Mouse (Mus musculus) cerebellum, postnatal 25 days (tissue): ENCODE results near the gene Dcps.

Experiments
- DNase-seq, 2 experiments: peaks; one replicate each; pipeline ENCODE4 v3.0.0; 2021; ENCODE audit warnings: mixed read lengths in 2 of 2

Dcps gene

GRCm38 (mm10) chr9:35175251-35176123 is at the start of gene Dcps:
Gene Dcps, minus strand, starts transcription at chr9:35176061.
- peak; percentile 95 to 97 for DNase-seq

DNA sequence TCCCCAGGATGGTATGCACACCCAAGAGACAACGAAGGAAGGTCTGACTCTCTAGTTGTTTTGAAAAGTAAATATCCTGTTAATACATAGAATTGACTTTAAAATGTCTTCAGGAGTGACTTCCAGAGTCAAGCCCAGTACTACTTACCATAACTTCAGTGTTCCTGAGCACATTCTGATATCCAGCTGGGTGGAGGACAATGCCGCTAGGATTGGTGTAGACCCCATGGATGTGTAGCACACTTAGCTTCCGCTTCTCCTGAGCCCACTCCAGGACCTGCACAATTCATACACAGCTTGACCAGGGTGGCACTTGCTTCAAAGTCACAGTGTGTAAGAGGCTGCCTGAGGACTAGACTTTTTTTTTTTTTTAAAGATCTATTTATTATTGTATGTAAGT is 47.6 kb upstream of the Dcps start:
- DNase-seq = no peak

DNA sequence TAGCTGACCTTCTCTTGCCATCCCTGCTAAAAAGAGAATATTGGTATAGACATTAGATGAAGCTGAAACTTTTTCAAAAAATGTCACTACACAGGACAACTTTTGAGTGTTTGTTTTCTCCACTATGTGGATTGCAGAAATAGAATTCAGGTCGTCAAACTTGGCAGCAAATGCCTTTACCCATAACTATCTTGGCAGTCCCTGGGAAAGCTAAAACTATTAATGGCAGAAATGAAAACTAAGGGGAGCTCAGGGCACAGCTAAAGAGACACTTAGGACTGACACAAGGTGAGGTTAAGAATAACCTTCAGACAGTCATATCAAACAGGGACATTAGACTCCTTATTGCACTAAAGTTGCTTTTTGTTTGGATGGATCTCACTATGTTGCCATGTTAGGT is 42.1 kb upstream of the Dcps start:
- DNase-seq = no peak

DNA sequence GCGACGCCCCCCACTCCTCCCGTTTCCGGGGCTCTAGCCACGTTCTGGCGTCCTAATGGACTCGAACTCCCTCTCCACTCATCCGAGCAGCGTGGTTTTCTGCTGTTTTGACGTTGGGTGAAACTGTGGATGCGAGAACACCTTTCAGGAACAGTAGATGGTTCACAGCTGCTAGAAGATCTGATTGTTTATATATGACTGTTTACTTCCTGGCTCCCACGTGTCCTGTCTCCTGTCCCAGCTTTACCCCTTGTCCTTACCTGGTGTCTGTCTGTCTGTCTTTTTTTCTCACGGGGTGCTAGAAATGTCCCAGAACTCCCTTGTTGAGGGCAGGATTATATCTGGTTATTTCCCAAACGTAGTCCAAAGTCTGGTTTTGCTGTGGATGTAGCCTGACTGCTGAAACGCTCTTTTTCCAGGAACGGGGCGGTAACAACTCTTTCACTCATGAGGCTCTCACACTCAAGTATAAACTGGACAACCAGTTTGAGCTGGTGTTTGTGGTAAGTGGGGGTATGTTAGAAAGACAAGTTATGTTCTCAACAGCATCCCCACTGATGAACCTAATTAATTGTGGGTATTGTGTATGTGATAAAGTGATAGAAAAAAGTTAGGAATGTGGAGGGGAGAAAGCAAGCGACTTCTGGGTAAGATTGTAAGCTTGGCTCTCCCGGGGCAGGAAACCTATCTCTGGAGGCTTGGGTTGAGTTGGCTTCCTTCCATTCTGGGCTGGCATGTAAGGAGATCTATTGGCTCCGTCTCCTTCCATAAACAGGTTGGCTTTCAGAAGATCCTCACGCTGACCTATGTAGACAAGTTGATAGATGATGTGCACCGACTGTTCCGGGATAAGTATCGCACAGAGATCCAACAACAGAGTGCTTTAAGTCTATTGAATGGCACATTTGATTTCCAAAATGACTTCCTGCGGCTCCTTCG is 36.0 kb upstream of the Dcps start:
- peak in 1 of 2 experiments; percentile 28 for DNase-seq

- DNase-seq = peak; percentile 98 to 99
These were observed 34.9 kb upstream of the Dcps start, which contains the start of gene Foxred1 for GRCm38 (mm10) chr9:35210542-35211474. Gene Foxred1, minus strand, starts transcription at chr9:35211055.

DNA sequence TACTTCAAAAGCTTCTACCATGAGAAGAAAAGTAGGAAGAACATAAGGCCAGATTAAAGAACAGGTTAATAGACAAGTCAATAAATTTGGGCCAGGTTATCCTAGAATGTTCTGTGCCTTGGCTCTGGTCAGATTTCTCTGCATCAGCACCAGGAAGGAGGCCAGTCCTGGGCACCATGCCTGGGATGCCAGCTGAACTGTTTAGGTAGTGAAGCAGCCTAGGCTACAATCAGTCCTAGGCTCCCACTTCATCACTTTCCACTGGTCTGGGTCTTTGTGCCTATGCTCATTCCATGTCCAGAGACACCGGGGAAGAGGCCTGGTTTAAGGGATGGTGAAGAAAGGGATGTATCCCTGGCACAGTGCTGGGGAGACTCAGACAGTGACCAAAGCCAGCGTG is 28.6 kb upstream of the Dcps start:
- DNase-seq = peak; percentile 22 to 58

- DNase-seq = no peak
These were observed 27.7 kb upstream of the Dcps start for GRCm38 (mm10) chr9:35203536-35203935.

- DNase-seq = no peak
These were observed 24.7 kb upstream of the Dcps start for GRCm38 (mm10) chr9:35200529-35201060.

DNA sequence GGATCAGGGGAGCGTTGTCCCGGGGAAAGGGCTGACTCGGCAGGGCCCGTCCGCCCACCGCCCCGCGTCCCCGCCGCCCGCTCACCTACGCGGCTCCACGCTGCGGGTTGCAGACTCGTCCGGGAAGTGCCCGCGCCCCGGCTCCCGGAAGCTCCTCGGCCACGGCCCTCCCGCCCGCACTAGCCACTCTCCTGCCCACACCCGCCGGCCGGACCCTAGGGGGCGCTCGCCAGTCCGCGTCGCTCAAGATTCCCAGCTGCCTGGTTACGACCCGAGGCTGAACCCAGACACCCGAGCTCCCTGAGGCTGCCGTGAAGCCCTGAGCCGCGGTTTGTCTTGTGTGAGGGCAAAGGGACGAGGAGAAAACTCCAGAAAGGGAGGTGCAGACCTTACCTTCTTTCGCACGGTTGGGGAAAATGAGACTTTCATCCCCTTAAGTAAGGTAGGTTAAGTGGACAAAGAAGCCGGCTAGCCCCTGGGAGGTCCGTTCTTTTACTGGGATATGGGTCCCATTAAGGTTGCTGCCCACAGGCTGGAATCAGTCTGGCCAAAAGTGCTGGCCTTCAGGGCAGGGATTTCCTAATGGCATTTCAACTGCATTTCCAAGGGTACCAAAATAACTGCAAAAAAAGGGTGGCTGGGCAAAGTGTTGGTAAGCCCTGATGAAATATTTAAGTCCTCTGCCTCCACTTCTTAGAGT is 24.1 kb upstream of the Dcps start, which contains the start of the genes Srpr and Tirap:
Gene Srpr (plus strand): TSS at position 404 of the 700 bp plus-strand sequence.
Gene Tirap (minus strand): TSS at position 520 of the 700 bp plus-strand sequence.
- DNase-seq = peak; percentile 92 to 95

DNA sequence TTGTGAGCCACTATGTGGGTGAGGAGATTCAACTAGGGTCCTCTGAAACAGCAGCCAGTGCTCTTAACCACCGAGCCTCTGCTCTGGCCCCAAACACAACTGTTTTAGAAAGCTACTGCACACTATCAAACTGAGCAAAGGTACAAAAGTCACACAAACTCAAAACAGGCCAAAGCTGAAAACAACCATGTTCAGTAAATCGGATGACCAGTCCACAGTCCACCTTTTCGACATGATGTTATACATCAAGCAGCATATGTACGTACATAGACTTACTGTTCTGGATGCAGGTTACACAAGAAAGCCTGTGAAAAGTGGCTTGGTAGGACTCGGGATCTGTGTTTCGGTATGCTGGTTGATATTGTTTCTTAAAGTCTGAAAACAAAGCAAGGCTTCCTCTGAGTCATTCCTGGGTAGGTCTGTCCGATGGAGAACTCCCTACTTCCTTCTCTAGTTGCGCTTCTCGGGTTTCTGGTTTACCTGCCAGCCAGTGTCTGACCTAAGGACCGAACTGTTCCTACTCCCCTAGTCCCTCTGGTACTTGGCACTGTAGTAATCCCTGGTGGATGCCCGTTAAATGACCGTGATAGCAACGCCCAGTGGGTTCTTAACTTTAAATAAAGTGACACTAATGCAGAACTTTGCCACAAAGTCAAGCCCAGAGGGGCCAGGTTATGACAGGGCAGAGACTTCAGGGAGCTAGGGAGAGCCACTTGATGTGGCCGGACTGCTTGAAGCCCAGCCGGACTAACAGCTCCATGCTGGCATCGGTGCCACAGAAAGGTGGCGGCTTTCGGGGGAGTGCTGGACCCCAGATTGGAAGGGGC is 23.3 kb upstream of the Dcps start:
- DNase-seq = no peak

DNA sequence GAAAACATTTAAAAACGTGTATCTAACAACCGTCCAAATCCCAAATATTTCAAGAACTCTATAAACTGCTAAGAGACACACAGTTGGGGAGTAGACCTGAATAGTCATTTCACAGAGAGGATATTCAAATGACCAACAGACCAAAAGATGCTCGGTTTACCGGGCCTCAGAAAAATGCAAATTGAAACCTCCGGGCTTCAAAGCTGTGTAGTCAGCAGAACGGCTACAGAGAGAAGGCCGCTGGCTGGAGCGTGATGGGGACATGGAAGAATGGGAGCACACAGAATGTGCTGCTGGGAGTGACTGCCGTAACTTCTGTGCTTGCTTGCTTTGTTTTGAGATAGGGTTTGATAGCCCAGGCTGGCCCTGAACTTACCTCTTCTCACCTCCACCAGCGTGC is 22.5 kb upstream of the Dcps start:
- no peak for DNase-seq

DNA sequence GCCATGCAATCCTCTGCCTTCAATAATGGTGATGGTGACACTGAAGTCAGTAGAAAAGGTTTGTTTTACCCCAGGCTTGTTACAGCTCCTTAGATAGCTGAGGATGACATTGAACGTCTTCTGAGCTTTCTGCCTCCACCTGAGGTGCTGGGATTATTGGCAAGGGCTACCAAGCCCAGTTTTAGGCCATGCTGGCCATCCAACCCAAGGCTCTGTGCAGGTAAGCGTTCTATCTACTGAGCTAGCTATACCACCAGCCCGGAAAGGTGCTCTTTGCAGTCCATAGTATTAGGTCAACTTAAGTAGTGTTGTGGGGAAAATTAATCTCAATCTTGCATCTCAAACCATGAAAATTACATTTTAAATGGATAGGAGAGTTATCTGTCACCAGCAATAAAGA is 21.8 kb upstream of the Dcps start:
- DNase-seq = no peak

- DNase-seq = no peak
These were observed 18.2 kb upstream of the Dcps start for GRCm38 (mm10) chr9:35194048-35194447.

DNA sequence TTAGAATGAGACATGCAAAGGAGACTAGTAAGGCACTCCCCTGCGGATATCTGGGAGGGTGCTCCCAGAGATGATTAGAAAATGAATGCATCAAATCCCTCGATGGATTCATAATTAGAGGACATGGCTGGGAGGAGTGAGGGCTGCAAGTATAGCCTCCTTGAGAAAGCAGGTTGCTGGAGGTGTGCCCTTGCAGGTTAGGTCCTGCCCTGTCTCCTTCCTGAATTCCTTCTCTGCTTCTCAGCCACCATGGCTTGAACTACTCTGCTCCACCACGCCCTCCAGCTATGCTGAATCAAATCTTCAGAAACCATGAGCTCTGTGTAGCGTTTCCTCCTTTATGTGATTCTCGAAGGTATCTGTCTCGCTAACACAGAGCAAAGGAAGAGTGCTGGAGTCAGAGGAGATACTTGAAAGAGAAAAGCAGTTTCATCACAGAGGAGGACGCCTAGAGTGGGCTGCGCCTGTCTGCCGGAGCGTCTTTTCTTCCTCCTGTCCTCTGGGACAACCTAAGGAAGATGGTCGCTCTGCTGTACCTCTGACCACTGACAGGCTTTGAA is 17.2 kb upstream of the Dcps start:
- no peak for DNase-seq

- DNase-seq = peak; percentile 49 to 74
These were observed 12.8 kb upstream of the Dcps start for GRCm38 (mm10) chr9:35188700-35189099.

DNA sequence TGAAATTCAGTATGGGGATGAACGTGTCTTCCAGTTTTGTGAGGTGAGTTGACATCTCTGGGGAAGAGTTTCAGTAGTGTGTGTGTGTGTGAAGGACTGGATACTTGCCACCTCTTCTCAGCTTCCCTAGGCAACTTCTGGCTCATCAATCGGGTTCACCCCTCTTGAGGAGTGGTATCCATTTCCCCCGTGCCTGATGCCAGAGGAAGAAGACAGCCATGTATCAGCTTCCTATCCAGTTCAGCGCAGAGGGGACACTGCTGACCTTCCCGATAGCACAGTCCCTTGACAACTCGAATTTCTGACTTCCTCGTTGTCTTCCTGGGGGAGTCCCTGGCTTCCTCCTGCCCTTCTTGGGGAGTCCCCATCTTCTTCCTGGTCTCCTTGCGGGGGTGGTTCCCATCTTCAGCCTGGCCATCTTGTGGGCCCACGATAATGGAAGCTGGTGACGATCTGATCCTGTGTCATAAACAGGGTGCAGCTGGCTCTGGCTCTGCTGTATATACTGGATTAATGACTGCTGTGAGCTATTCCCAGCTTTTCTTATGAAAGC is 11.6 kb upstream of the Dcps start:
- DNase-seq = no peak

DNA sequence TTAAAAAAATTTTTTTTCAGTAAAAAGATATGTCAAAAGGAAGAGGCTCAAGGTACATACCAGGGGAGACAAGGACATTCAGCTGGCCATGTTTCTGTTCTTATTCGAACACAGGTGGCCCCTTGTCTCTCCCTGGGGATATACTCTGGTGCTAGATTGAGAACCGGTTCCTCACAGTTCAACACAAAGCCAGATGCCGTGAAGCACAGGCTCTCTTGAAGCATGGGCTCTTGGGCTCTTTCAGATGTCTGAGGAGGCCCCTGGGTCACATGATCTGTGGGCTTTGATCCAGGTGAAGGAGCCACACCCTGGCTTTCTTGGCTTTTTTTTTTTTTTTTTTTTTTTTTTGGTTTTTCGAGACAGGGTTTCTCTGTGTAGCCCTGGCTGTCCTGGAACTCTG is 10.6 kb upstream of the Dcps start:
- DNase-seq = no peak

GRCm38 (mm10) chr9:35183359-35183758 is 7.5 kb upstream of the Dcps start:
- DNase-seq = no peak

DNA sequence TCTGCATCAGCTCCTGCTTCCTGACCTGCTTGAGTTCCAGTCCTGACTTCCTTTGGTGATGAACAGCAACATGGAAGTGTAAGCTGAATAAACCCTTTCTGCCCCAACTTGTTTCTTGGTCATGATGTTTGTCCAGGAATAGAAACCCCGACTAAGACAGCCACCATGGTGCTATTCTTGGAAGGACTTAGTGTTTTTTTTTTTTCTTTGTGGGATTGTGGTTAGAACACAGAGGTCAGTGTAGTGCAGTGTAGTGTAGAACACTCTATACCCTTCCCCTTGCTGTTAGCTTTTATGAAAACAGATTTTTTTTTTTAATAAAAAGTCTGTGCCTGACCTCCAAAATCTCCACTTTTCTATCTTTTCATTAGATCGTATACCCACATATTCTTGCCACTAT is 7.0 kb upstream of the Dcps start:
- DNase-seq = no peak
